Mouse (Mus musculus): Measurements from ENCODE around the gene Smarcc2. TPM values are rescaled to one million over a fixed set of nuclear protein-coding genes. Genes with fewer than 3 reads are reported as not detected.
A peak's percentile ranks its signal among the peaks of the same experiment; 100 is the strongest.

The Smarcc2 gene
- total RNA-seq, 2 experiments from 2014 or later: 46.5 to 53.2 TPM

DNA sequence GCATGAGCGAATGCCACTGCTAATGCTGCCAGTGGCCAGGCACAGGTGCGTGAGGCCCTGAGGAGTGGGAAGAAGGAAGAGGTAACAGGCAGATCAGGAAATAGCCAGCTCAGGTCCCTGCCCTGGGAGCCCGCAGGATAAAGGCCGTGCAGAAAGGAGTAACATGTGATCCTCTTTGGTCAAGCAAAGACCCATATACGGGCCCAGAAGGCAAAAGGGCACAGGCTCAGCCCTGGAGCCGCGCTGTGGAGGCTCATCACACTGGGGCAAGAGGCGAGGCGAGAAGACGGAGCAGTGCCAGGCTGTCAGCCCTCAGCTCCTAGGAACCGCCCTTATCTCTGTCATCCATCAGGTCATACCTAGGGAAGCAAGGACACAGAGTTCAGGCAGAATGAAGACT, 51.3 kb downstream of the Smarcc2 start:
- no peak for DNase-seq
- intact Hi-C loops (cut with DNase I): no loop called here
- no peak for TF ChIP-seq CTCF (IDR thresholded peaks at IDR 0.05)
- no peak overlapping the region for H3K4me3 ChIP-seq
- H3K27ac ChIP-seq: no peak overlapping the region

DNA sequence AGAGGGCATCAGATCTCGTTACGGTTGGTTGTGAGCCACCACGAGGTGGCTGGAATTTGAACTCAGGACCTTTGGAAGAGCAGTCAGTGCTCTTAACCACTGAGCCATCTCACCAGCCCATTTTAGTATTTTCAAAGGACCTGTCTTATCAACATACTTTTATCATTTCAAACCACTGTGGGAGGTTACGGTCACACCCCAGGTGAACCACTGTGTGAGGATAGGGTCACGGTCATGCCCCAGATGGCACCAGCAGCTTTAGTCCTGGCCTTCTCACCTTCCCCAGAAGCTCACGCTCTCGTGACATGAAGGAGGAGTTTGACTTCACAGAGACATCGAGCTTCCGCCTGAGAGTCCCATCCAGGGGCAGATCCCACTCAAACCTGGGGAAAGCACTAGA, 52.1 kb downstream of the Smarcc2 start:
- no peak overlapping the region for H3K27ac ChIP-seq
- intact Hi-C loops (cut with DNase I): no loop called here
- no peak overlapping the region for H3K4me3 ChIP-seq
- TF ChIP-seq CTCF (IDR thresholded peaks at IDR 0.05): no peak
- DNase-seq: no peak

DNA sequence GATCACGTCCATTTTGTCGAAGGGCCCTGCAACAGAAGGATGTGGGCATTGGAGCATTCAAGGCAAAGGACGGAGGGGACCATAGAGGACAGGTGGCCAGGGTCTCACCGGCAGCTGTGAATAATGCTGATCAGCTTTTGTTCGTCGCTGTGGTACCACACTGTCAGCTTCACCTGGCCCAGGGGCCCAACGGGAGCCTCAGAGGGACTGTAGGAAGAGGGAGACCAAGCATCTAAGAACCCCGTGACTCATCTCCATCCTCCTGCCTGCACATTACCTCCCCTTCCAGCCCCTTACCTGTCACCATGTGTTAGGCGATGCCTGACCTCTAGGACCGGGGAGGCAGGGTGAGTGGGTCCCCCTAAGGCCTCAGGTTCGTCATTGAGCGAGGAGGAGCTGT, 52.7 kb downstream of the Smarcc2 start:
- intact Hi-C loops (cut with DNase I): no loop called here
- H3K4me3 ChIP-seq: no peak overlapping the region
- no peak for TF ChIP-seq CTCF (IDR thresholded peaks at IDR 0.05)
- DNase-seq: no peak
- H3K27ac ChIP-seq: no peak overlapping the region

DNA sequence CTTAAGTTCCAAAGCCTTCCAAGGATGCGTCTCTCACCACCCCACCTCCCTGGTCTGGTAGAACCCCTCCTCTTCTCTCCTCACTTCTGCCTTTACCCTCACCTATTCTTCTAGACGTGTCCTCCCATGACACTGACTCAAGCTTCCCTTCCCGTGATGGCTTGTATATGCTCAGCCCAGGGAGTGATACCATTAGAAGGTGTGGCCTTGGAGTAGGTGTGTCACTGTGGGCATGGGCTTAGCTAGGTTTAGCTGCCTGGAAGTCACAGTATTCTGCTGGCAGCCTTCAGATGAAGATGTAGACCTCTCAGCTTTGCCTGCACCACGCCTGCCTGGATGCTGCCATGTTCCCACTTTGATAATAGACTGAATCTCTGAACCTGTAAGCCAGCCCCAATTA, 56.0 kb downstream of the Smarcc2 start:
- intact Hi-C loops (cut with DNase I): no loop called here
- H3K4me3 ChIP-seq: no peak overlapping the region
- DNase-seq: no peak
- no peak overlapping the region for H3K27ac ChIP-seq
- TF ChIP-seq CTCF (IDR thresholded peaks at IDR 0.05): no peak

GRCm38 (mm10) chr10:128516029-128516428, 57.0 kb downstream of the Smarcc2 start:
- no peak for DNase-seq
- Histone ChIP-seq H3K4me3 (no peak overlapping the region), H3K27ac (no peak overlapping the region)
- TF ChIP-seq CTCF (IDR thresholded peaks at IDR 0.05): no peak
- intact Hi-C loops (cut with DNase I): no loop called here

DNA sequence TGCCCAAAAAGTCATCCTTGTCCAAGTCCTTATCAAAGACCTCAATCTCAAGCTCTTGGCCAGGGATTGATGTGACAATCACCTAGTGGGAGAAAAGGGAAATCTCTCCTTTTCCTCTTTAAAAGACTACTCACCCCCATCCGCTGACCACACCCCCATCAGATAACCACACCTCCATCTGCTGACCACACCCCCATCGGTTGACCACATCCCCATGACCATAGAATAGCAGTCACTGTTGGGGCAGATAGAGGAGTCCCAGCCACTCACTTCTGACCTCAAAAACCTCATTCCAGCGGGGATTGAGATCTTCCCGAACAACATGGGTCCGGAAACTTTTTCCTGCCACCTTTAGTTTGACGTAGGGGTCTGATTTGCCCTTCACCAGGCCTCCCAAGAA, 57.6 kb downstream of the Smarcc2 start:
- intact Hi-C loops (cut with DNase I): no loop called here
- Histone ChIP-seq H3K27ac (no peak overlapping the region), H3K4me3 (no peak overlapping the region)
- TF ChIP-seq CTCF (IDR thresholded peaks at IDR 0.05): no peak
- DNase-seq: no peak

DNA sequence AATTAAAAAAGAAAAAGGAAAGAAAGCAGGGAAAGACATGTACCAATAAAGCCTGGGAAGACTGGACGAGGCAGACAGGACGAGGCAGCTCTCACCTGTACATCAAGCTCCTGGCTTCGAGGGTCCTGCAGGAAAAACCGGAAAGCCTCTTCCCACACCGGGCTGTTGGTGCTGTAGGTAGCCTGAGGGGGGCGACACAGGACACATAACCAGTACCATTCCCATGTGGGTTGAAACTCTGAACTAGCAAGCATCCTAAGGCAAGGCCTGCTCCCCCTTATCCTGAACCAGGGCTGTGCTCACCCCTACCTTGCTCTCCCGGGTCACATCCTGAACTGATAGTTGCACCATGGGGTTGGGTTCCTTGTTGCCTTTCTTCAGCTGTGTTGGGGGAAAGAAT, 59.8 kb downstream of the Smarcc2 start:
- intact Hi-C loops (cut with DNase I): loop anchor here (1.0 kb wide), 1 partner anchor 17 kb away; no protein-coding TSS in a partner anchor
- no peak overlapping the region for H3K4me3 ChIP-seq
- TF ChIP-seq CTCF (IDR thresholded peaks at IDR 0.05): peak; percentile 70
- DNase-seq: peak; percentile 69
- no peak overlapping the region for H3K27ac ChIP-seq

GRCm38 (mm10) chr10:128520591-128520990, 61.5 kb downstream of the Smarcc2 start:
- DNase-seq: no peak
- Histone ChIP-seq H3K4me3 (no peak overlapping the region), H3K27ac (no peak overlapping the region)
- TF ChIP-seq CTCF (IDR thresholded peaks at IDR 0.05): no peak
- intact Hi-C loops (cut with DNase I): no loop called here

- TF ChIP-seq CTCF (IDR thresholded peaks at IDR 0.05): no peak
- Histone ChIP-seq H3K4me3 (no peak overlapping the region), H3K27ac (no peak overlapping the region)
- no peak for DNase-seq
- intact Hi-C loops (cut with DNase I): loop anchor here (2.0 kb wide), 1 partner anchor 14 kb away; no protein-coding TSS in a partner anchor
Observed at GRCm38 (mm10) chr10:128522351-128522750, 63.3 kb downstream of the Smarcc2 start.

DNA sequence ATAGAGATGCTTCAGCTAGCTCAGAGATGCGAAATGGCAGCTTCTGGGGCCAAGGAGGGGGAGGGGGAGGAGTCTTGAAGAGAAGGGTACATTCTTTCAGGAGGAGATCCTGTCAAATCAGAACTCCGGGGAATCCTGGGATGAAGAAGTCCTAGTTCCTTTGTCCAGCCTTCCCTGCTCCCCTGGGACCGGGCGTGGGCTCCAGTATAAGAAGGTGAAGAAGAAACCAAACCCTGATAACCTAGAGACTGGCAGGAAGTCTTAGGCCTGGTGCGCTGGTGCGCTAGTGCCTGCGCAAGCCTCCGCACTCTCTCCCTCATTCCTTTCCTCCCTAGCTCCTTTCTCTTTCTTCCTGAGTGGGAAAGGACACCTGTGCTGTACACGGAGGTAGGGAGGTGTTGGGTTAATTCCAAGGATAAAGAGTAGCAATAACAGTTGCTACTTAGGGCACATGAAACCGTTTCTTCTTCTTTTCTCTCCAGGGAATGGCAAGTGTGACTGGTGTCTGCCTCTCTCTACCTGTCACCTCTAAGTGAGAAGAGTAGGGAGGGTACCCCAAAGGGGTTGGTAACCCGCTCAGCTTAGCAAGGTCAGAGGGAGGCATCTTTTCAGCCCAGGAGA, 65.2 kb downstream of the Smarcc2 start:
- no peak for DNase-seq
- TF ChIP-seq CTCF (IDR thresholded peaks at IDR 0.05): no peak
- intact Hi-C loops (cut with DNase I): no loop called here
- Histone ChIP-seq H3K4me3 (peak overlapping the region; percentile 85), H3K27ac (peak overlapping the region; percentile 94)

DNA sequence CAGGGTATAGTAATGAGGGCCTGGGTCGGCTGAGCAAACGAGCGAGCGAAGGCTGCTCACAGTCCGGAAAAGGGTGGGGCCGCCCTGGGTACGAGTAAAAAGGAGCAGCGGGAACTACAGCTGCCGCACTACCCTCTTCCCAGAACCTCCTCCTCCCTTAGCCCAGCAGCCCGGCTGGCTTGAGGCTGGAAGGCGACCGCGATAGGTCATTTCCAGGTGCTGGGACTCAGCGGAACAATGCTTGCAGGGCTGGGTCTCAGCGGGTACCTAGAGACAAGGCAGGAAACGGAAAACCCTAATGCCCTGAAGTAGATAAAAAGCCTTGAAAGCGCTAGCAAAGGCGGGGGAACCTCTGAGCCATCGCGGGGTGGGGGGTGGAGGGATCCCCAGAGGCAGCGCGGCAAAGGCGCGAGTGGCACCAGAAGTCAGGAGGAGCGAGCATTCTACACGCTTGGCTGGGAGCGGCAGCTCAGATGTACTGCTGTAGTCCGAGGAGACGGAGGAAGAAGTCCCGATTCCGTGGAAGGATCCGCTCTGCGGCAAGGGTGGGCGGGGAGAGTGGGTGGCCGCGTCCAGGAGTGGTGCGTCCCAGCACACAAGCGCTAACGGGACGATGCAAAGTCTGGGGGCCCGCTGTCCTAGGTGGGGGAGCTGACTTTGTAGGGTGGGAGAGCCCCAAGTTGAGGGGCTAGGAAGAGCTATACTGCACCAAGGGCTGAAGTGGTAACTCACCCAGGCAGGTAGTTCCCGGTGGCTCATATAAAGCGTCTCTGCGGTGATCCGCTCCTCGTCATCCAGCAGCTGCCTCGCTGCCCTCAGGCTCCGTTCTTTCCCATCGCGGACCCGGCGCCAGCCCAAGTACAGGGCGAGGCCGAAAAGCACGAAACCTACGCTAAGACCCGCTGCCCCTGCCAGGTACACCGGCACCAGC, 65.9 kb downstream of the Smarcc2 start:
- no peak for TF ChIP-seq CTCF (IDR thresholded peaks at IDR 0.05)
- peak; percentile 72 for DNase-seq
- Histone ChIP-seq H3K27ac (peak overlapping the region; percentile 94), H3K4me3 (peak overlapping the region; percentile 85)
- intact Hi-C loops (cut with DNase I): loop anchor here (5.0 kb wide), 1 partner anchor 33 kb away; the partner anchor contains the start of gene Myl6

GRCm38 (mm10) chr10:128525671-128526308, 66.7 kb downstream of the Smarcc2 start, which contains the start of gene Esyt1:
Esyt1 (minus strand) TSS chr10:128525871.
- intact Hi-C loops (cut with DNase I): loop anchor here (5.0 kb wide), 1 partner anchor 33 kb away; the partner anchor contains the start of gene Myl6
- TF ChIP-seq CTCF (IDR thresholded peaks at IDR 0.05): peak; percentile 69
- H3K27ac ChIP-seq: peak within 1 kb of the TSS; percentile 94
- H3K4me3 ChIP-seq: peak within 1 kb of the TSS; percentile 85
- DNase-seq: peak; percentile 97
